Mouse (Mus musculus) small intestine, adult 2 months (tissue): Measurements from ENCODE around the gene Gm1043.

Experiments
- CTCF ChIP-seq: fragments of 200-500 bp; IDR thresholded peaks from 2 replicates; pipeline ENCODE4 v1.5.1; 2012; ENCODE audit warnings: low read depth, mild to moderate bottlenecking, control low read depth, inconsistent platforms, low read length, moderate library complexity, mixed read lengths; ENCODE audit not compliant: insufficient replicate concordance, insufficient read length; ENCODE audit errors: extremely low read depth
- POLR2A ChIP-seq: fragments of 200-500 bp; IDR thresholded peaks from 2 replicates; pipeline ENCODE4 v1.6.1; 2012; ENCODE audit warnings: low read depth, mild to moderate bottlenecking, control low read depth, inconsistent platforms, low read length, moderate library complexity

GRCm38 (mm10) chr5:37064454-37065449, 20.4 kb upstream of the Gm1043 start:
- TF ChIP-seq POLR2A (no peak), CTCF (no peak)
